Mouse (Mus musculus) myocyte (in vitro differentiated cells): ENCODE measurements around the gene Palld. TPM values are rescaled to one million over a fixed set of nuclear protein-coding genes. Genes with fewer than 3 reads are reported as not detected.

Source experiments
- H3K27me3 ChIP-seq: one replicate; pipeline ENCODE4 v1.6.1; 2011; ENCODE audit not compliant: control insufficient read depth, insufficient read depth, insufficient read length
- H3K36me3 ChIP-seq: one replicate; pipeline ENCODE4 v1.6.1; 2011; ENCODE audit not compliant: control insufficient read depth, insufficient read depth
- H3K4me2 ChIP-seq: one replicate; pipeline ENCODE4 v1.6.1; 2011; ENCODE audit warnings: low read depth, control low read depth
- H3K4me3 ChIP-seq: one replicate; pipeline ENCODE4 v1.5.1; 2011; ENCODE audit warnings: mild to moderate bottlenecking, control low read depth, moderate library complexity
- H3K79me2 ChIP-seq: one replicate; pipeline ENCODE4 v1.6.1; 2011; ENCODE audit not compliant: control insufficient read depth, insufficient read depth
- H3ac ChIP-seq: one replicate; pipeline ENCODE4 v1.6.1; 2011; ENCODE audit not compliant: control insufficient read depth, insufficient read length
- CEBPB ChIP-seq: IDR thresholded peaks from 2 replicates; pipeline ENCODE4 v1.6.1; 2011; ENCODE audit warnings: mild to moderate bottlenecking, moderate library complexity; ENCODE audit not compliant: poor library complexity, insufficient read depth, severe bottlenecking
- E2F4 ChIP-seq: IDR thresholded peaks from one replicate; pipeline ENCODE4 v1.6.1; 2011; ENCODE audit warnings: mild to moderate bottlenecking, control low read depth, moderate library complexity; ENCODE audit not compliant: insufficient read depth
- MAX ChIP-seq: IDR thresholded peaks from one replicate; pipeline ENCODE4 v1.6.1; 2011; ENCODE audit warnings: low read depth, mild to moderate bottlenecking, control low read depth
- MYOD1 ChIP-seq, 3 experiments: IDR thresholded peaks; one replicate each; pipeline ENCODE4 v1.6.1; 2011; ENCODE audit warnings: control low read depth in 2 of 3, low read depth in 2 of 3, mild to moderate bottlenecking in 2 of 3, moderate library complexity in 1 of 3; ENCODE audit not compliant: insufficient read length in 2 of 3, control insufficient read depth in 1 of 3
- MYOG ChIP-seq, 3 experiments: IDR thresholded peaks; one replicate each; pipeline ENCODE4 v1.6.1; 2011; ENCODE audit warnings: control low read depth in 2 of 3, low read depth in 2 of 3, mild to moderate bottlenecking in 2 of 3; ENCODE audit not compliant: insufficient read length in 2 of 3, control insufficient read depth in 1 of 3, insufficient read depth in 1 of 3
- POLR2A ChIP-seq: IDR thresholded peaks from one replicate; pipeline ENCODE4 v1.6.1; 2011; ENCODE audit warnings: low read depth, mild to moderate bottlenecking, control low read depth, moderate library complexity; ENCODE audit not compliant: insufficient read length
- POLR2AphosphoS2 ChIP-seq: IDR thresholded peaks from one replicate; pipeline ENCODE4 v1.6.1; 2011; ENCODE audit warnings: low read depth, control low read depth; ENCODE audit not compliant: insufficient read length
- REST ChIP-seq: IDR thresholded peaks from one replicate; pipeline ENCODE4 v1.6.1; 2011; ENCODE audit warnings: mild to moderate bottlenecking, control low read depth, moderate library complexity; ENCODE audit not compliant: insufficient read depth, insufficient read length
- SRF ChIP-seq: IDR thresholded peaks from one replicate; pipeline ENCODE4 v1.6.1; 2011; ENCODE audit warnings: low read depth; ENCODE audit not compliant: control insufficient read depth, insufficient read length
- TCF12 ChIP-seq: IDR thresholded peaks from one replicate; pipeline ENCODE4 v1.6.1; 2011; ENCODE audit warnings: mild to moderate bottlenecking, control low read depth; ENCODE audit not compliant: poor library complexity, insufficient read depth, severe bottlenecking
- TCF3 ChIP-seq: IDR thresholded peaks from one replicate; pipeline ENCODE4 v1.6.1; 2011; ENCODE audit warnings: low read depth, control low read depth; ENCODE audit not compliant: insufficient read length
- USF1 ChIP-seq: IDR thresholded peaks from one replicate; pipeline ENCODE4 v1.6.1; 2011; ENCODE audit warnings: low read depth, mild to moderate bottlenecking, control low read depth, moderate library complexity
- polyA plus RNA-seq: library from polyadenylated mRNA; unstranded; fragments of >200 nt; fragmentation: generic; extraction: Trizol; gene quantifications from one replicate; pipeline ENCODE4 v1.2.1, GENCODE M21; 2012; ENCODE audit warnings: missing spikeins

Palld gene
- polyA plus RNA-seq, 1 experiment = 52.4 TPM

DNA sequence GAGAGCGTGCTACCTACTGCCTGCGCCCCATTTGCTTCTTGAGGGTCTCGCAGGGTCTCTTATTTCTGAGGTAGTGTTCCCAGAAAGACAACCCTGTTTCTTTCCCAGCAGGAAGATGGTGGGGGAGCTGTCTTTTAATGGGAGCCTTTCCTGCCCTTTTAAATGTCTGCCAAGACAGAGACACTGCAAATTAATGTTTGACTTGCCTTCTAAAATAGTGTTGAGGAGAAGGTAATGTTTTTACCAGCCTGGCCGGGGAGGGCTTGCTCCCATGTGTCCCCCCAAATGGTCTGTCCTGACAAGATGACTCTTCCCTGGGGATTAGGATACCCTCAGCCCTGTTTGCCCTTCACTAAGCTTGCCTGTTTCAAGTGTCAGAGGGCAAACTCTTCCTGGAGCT lies 342.5 kb downstream of the Palld start:
- Histone ChIP-seq H3K4me2 (no peak overlapping the region), H3K4me3 (no peak overlapping the region), H3K36me3 (peaks cover 4% of the 10 kb centered on the region)

DNA sequence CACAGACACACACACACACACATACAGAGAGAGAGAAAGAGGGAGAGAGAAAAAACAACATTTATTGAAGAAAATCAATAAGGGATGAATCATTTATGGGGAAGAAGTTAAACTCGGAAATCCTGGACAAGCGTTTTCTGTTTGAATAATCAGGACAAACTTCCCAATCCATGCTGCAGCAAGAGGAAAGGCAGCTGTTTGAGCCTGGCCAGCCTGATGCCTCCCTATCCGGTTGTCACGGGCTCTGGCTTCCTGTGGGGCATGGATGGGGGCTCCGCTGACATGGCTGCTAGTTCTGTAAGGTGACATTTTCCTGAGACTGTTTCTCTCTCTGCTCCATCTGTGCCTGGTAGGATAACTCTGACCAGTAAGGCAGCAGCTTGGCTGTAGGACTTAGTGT lies 343.0 kb downstream of the Palld start:
- H3K27me3 ChIP-seq = no peaks in the 10 kb centered on the region
- no peak overlapping the region for H3K4me2 ChIP-seq
- H3K4me3 ChIP-seq = no peak overlapping the region
- TF ChIP-seq MAX (no peak), POLR2A (no peak)
- H3K79me2 ChIP-seq = peaks cover 21% of the 10 kb centered on the region
- peaks cover 4% of the 10 kb centered on the region for H3K36me3 ChIP-seq
- no peak overlapping the region for H3ac ChIP-seq

More for the DNA sequence above, 342.5 kb downstream of the Palld start:
- no peak overlapping the region for H3ac ChIP-seq
- peaks cover 23% of the 10 kb centered on the region for H3K79me2 ChIP-seq
- H3K27me3 ChIP-seq = no peaks in the 10 kb centered on the region
- TF ChIP-seq POLR2AphosphoS2 (no peak), MYOD1 (IDR thresholded peaks at IDR 0.05; ENCODE audit: control insufficient read depth in 1 of 3, insufficient read length in 2 of 3, low read depth in 2 of 3) (no peak), TCF12 (no peak), TCF3 (no peak), REST (no peak), MYOG (IDR thresholded peaks at IDR 0.05; ENCODE audit: control insufficient read depth in 1 of 3, insufficient read depth in 1 of 3, insufficient read length in 2 of 3, low read depth in 2 of 3) (no peak), MAX (no peak), E2F4 (no peak), SRF (no peak)

DNA sequence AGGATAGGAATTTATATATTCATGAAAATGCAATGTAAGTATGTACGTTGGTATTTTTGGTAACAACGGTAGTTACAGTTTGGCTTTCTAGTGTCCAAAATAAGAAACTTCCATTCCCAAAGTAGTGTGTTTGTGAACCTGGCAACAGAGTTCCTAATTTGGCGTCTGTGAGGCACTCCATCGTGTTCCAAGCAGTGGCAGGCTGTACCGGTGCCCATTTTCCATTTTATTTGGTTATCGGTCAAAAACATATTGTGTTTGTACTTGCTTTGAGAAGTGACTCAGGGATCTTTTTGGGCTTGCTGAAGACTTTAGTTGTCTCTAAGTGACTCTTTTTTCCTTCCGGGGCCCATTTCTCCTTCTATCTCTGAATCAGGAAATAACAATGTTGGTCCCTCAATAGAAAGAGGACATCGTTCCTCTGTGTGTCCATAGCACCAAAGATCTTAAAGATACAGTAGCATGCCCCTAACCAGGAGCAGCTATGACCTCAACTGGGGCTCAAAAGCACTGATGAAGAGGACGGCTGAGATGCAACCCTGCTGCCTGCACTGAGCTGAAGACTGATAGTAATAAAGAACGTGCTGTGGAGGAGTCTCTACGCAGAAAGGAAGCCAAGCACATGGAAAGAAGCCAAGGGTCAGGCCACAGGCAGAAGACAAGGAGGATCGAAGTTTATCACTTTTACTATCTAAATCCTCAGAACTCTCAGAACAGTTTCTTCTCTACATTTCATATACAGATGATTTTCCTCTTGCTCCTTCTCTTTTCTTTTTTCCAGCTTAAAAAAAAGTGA lies 344.2 kb downstream of the Palld start:
- Histone ChIP-seq H3K79me2 (peaks cover 16% of the 10 kb centered on the region), H3K4me3 (no peak overlapping the region), H3K36me3 (peaks cover 4% of the 10 kb centered on the region), H3ac (no peak overlapping the region), H3K27me3 (no peaks in the 10 kb centered on the region), H3K4me2 (no peak overlapping the region)
- TF ChIP-seq REST = no peak
- TF ChIP-seq TCF12 = no peak
- TF ChIP-seq TCF3 = no peak
- TF ChIP-seq MAX = no peak
- TF ChIP-seq MYOD1 (IDR thresholded peaks at IDR 0.05; ENCODE audit: control insufficient read depth in 1 of 3, insufficient read length in 2 of 3, low read depth in 2 of 3) = no peak
- no peak for TF ChIP-seq POLR2A
- no peak for TF ChIP-seq USF1
- no peak for TF ChIP-seq POLR2AphosphoS2
- no peak for TF ChIP-seq CEBPB
- no peak for TF ChIP-seq MYOG (IDR thresholded peaks at IDR 0.05; ENCODE audit: control insufficient read depth in 1 of 3, insufficient read depth in 1 of 3, insufficient read length in 2 of 3, low read depth in 2 of 3)
- TF ChIP-seq SRF = no peak
- TF ChIP-seq E2F4 = no peak

GRCm38 (mm10) chr8:61557036-61557435 lies 345.5 kb downstream of the Palld start:
- TF ChIP-seq SRF (no peak), CEBPB (no peak), POLR2AphosphoS2 (no peak), USF1 (no peak), MYOG (IDR thresholded peaks at IDR 0.05; ENCODE audit: control insufficient read depth in 1 of 3, insufficient read depth in 1 of 3, insufficient read length in 2 of 3, low read depth in 2 of 3) (no peak), TCF3 (no peak), MYOD1 (IDR thresholded peaks at IDR 0.05; ENCODE audit: control insufficient read depth in 1 of 3, insufficient read length in 2 of 3, low read depth in 2 of 3) (no peak), REST (no peak), E2F4 (no peak), MAX (no peak), TCF12 (no peak), POLR2A (no peak)
- Histone ChIP-seq H3K4me3 (no peak overlapping the region), H3K36me3 (peaks cover 4% of the 10 kb centered on the region), H3K4me2 (peak overlapping the region; percentile 9), H3K79me2 (peaks cover 16% of the 10 kb centered on the region), H3ac (no peak overlapping the region), H3K27me3 (no peaks in the 10 kb centered on the region)

DNA sequence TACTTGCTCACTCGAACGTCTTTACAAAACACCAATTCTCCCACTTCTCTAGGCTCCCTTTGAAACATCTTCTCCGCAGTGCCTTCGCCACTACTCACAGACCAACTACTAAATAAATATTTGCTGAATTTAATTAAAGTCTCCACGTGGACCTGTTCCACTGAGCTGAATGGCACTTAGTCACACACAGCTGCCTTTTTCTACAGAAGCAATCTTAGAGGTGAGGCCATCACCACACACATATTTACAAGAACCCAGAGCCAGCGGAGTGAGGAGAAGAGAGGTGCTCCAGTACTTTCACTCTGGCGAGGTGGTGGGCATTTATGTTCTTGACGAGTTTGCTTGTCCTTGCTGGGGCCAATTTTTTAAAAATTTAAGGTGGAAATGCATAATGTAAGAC lies 346.3 kb downstream of the Palld start:
- TF ChIP-seq POLR2AphosphoS2 (no peak), REST (no peak), SRF (no peak), POLR2A (no peak), MAX (no peak), E2F4 (no peak), TCF3 (no peak), CEBPB (no peak), TCF12 (no peak), USF1 (no peak)
- no peaks in the 10 kb centered on the region for H3K27me3 ChIP-seq

More for the DNA sequence above, 346.3 kb downstream of the Palld start:
- no peak overlapping the region for H3K4me3 ChIP-seq
- H3ac ChIP-seq = no peak overlapping the region
- H3K4me2 ChIP-seq = no peak overlapping the region
- peaks cover 4% of the 10 kb centered on the region for H3K36me3 ChIP-seq
- peaks cover 20% of the 10 kb centered on the region for H3K79me2 ChIP-seq
